Comparison of ENCODE assay signal across 15 mouse cellular contexts in the genomic region with DNA sequence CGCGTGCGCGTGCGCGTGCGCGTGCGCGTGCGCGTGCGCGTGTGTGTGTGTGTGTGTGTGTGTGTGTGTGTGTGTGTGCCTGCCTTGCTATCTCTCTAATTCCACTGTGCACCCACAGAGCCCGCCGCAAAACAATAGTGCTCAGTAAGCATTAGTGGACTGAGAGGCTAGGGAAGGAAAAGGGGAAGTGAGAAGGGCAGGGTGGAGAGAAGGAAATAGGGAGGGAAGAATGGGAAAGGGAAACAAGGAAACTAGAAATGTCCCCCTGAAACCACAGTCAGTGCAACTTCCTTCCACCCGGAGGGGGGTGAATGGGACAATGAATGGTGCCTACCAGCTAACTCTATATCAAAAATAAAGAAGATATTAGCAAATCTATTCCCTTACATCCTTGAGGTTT.
"Had no signal": no experiment of that assay in that cellular context is flagged by ENCODE, and none has a peak within 500 bp of the region (broad histone marks: within the 10 kb centered on the region; RNA-seq: fewer than 3 reads in every experiment).

No protein-coding gene starts in this region.

- H3K9ac ChIP-seq: limb, embryonic 15.5 days; liver, embryonic 12.5 days; lung, embryonic 14.5 days; midbrain, embryonic 13.5 days; neural tube, embryonic 12.5 days; stomach, embryonic 15.5 days had no signal

- H3K4me1 ChIP-seq: limb, embryonic 15.5 days; liver, embryonic 12.5 days; midbrain, embryonic 13.5 days; neural tube, embryonic 12.5 days; stomach, embryonic 15.5 days had no signal

- H3K9me3 ChIP-seq: limb, embryonic 15.5 days; liver, embryonic 12.5 days; midbrain, embryonic 13.5 days; neural tube, embryonic 12.5 days; stomach, embryonic 15.5 days had no signal

- H3K27me3 ChIP-seq: limb, embryonic 15.5 days; liver, embryonic 12.5 days; midbrain, embryonic 13.5 days; neural tube, embryonic 12.5 days; stomach, embryonic 15.5 days had no signal

- H3K4me3 ChIP-seq: layer of hippocampus, adult 2 months; limb, embryonic 15.5 days; liver, embryonic 12.5 days; midbrain, embryonic 13.5 days; myocyte; neural tube, embryonic 12.5 days; stomach, embryonic 15.5 days had no signal

- H3K4me2 ChIP-seq: limb, embryonic 15.5 days; liver, embryonic 12.5 days; lung, embryonic 14.5 days; midbrain, embryonic 13.5 days; neural tube, embryonic 12.5 days; stomach, embryonic 15.5 days had no signal

- H3K27ac ChIP-seq: layer of hippocampus, adult 2 months; limb, embryonic 15.5 days; liver, embryonic 12.5 days; midbrain, embryonic 13.5 days; neural tube, embryonic 12.5 days; stomach, embryonic 15.5 days had no signal

- H3K36me3 ChIP-seq: limb, embryonic 15.5 days; liver, embryonic 12.5 days; midbrain, embryonic 13.5 days; neural tube, embryonic 12.5 days; stomach, embryonic 15.5 days had no signal

- DNase-seq: kidney, postnatal 10 days; kidney, postnatal 4 days; lung, embryonic 14.5 days; lung, postnatal 10 days; lung, postnatal 4 days; spleen, adult 18-20 months; thymus, adult 2 months; thymus, postnatal 25 days had no signal

- ATAC-seq: liver, embryonic 12.5 days; midbrain, embryonic 13.5 days had no signal
